Mouse (Mus musculus) heart, embryonic 13.5 days (tissue): Measurements from ENCODE around the gene Fam208a. TPM values are rescaled to one million over a fixed set of nuclear protein-coding genes. Genes with fewer than 3 reads are reported as not detected.

Experiments
- ATAC-seq: fragments of 200-750 bp; cut with Nextera tagmentation; 2 replicates; pipeline ENCODE4 v1.8.0; 2017; ENCODE audit warnings: moderate TSS enrichment; ENCODE audit not compliant: insufficient number of reproducible peaks, low FRiP score, low TSS enrichment; ENCODE audit errors: extremely low read depth
- H3K27ac ChIP-seq: fragments of 300-500 bp; sonication (generic); replicated peaks from 2 replicates; pipeline ENCODE4 v1.5.1; 2015; ENCODE audit warnings: moderate library complexity, mild to moderate bottlenecking, inconsistent platforms
- H3K27me3 ChIP-seq: fragments of 300-500 bp; sonication (generic); replicated peaks from 2 replicates; pipeline ENCODE4 v1.6.1; 2015; ENCODE audit warnings: mild to moderate bottlenecking, inconsistent platforms
- H3K36me3 ChIP-seq: fragments of 300-500 bp; sonication (generic); 2 replicates; pipeline ENCODE4 v1.6.1; 2015; ENCODE audit warnings: mild to moderate bottlenecking, inconsistent platforms
- H3K4me1 ChIP-seq: fragments of 300-500 bp; sonication (generic); 2 replicates; pipeline ENCODE4 v1.6.1; 2015; ENCODE audit warnings: inconsistent platforms
- H3K4me2 ChIP-seq: fragments of 300-500 bp; sonication (generic); 2 replicates; pipeline ENCODE4 v1.6.1; 2015; ENCODE audit warnings: inconsistent platforms, mild to moderate bottlenecking, moderate library complexity
- H3K4me3 ChIP-seq: fragments of 300-500 bp; sonication (generic); 2 replicates; pipeline ENCODE4 v1.5.1; 2015; ENCODE audit warnings: moderate library complexity, mild to moderate bottlenecking, inconsistent platforms
- H3K9ac ChIP-seq: fragments of 300-500 bp; sonication (generic); 2 replicates; pipeline ENCODE4 v1.6.1; 2015; ENCODE audit warnings: inconsistent platforms, mild to moderate bottlenecking, moderate library complexity
- H3K9me3 ChIP-seq: fragments of 300-500 bp; sonication (generic); 2 replicates; pipeline ENCODE4 v1.6.1; 2016; ENCODE audit warnings: inconsistent platforms
- WGBS: fragments of 180-500 bp; shearing (Covaris S2); methylation state at CpG from one replicate; pipeline ENCODE4 v1.1.7; 2015; ENCODE audit warnings: mixed read lengths; 5-methylcytosine and 5-hydroxymethylcytosine counted together
- microRNA-seq: library from miRNA; unstranded; fragments of <30 nt; microRNA quantifications from one replicate; pipeline ENCODE4, GENCODE M21; 2016
- polyA plus RNA-seq: library from polyadenylated mRNA; unstranded; fragments of >200 nt; fragmentation: Nextera tagmentation; extraction: Ambion mirVana; gene quantifications from 2 replicates; pipeline ENCODE4 v1.2.1, GENCODE M21; 2015

Fam208a gene
- polyA plus RNA-seq, 1 experiment from 2014 or later: 8.5 TPM

DNA sequence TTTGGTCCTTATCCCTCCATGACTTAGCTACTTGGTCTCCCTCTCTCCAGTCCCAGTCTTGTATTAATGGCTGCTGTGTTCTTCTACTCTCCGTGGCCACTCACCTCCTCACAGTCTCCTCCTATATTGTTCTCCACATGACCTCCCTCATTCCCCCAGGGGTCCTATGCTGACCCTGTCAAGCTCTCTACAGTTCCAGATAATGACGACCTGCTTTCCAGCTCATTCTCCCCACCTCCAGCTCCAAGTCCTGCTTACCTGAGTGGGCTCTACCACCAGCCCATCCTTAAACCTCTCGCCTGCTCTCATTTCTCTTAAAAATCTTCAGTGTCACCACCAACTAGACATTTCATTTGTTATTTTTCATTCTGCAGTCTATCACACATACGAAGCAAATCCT, 72.5 kb downstream of the Fam208a start:
- ATAC-seq: no peak
- Histone ChIP-seq H3K4me2 (no peak overlapping the region), H3K27me3 (no peaks in the 10 kb centered on the region), H3K4me1 (no peaks in the 10 kb centered on the region), H3K27ac (no peak overlapping the region), H3K4me3 (no peak overlapping the region), H3K36me3 (peaks cover 74% of the 10 kb centered on the region), H3K9me3 (no peaks in the 10 kb centered on the region), H3K9ac (no peak overlapping the region)
- 76% methylated on average over 4 of the region's 4 CpGs for WGBS

DNA sequence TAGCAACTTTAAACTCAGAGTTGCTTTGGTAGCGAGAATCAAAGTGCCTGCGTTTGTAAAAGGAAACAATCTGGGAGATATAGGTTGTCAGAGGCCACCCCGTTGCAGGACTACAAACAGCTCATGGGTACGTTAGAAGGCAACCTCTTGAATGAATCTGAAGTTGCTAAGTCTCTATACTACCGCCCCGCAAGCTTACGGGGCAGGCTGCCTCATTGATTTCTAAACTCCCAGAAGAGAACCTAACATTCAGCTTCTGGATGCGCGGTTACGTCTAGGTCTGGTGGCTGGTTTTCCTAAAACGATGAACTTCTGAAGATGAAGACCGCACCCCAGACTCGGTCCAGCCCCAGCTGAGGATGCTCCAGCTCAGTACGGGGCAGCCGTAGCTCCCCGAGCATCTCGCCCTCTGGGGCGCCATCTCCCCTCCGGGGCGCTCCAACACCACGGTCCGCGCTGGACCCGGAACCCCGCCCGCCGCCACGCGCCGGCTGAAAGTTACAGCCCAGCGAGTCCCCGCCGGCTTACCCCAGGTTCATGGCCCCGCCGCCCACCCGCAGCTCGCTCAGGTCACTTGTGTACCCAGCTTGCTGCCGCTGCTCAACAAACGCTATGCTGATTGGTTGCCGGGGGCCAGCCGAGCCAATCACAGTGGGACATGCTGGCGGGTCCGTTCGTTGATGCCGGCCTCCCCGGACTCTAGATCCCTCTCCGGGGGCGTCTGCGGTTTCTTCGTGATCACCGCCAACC, 79.4 kb downstream of the Fam208a start, which contains the start of gene Ccdc66:
Ccdc66 (minus strand) TSS at position 567 of the 750 bp plus-strand sequence.
- peak; percentile 86 for ATAC-seq
- H3K4me2 ChIP-seq: peak within 1 kb of the TSS; percentile 73
- H3K9ac ChIP-seq: peak within 1 kb of the TSS; percentile 86
- WGBS: under 1% methylated on average over 51 of the region's 51 CpGs
- H3K36me3 ChIP-seq: peaks cover 19% of the 10 kb centered on the region
- H3K27ac ChIP-seq: peak within 1 kb of the TSS; percentile 64
- peak within 1 kb of the TSS; percentile 90 for H3K4me3 ChIP-seq
- H3K9me3 ChIP-seq: no peaks in the 10 kb centered on the region
- H3K27me3 ChIP-seq: no peaks in the 10 kb centered on the region
- peaks cover 16% of the 10 kb centered on the region for H3K4me1 ChIP-seq

DNA sequence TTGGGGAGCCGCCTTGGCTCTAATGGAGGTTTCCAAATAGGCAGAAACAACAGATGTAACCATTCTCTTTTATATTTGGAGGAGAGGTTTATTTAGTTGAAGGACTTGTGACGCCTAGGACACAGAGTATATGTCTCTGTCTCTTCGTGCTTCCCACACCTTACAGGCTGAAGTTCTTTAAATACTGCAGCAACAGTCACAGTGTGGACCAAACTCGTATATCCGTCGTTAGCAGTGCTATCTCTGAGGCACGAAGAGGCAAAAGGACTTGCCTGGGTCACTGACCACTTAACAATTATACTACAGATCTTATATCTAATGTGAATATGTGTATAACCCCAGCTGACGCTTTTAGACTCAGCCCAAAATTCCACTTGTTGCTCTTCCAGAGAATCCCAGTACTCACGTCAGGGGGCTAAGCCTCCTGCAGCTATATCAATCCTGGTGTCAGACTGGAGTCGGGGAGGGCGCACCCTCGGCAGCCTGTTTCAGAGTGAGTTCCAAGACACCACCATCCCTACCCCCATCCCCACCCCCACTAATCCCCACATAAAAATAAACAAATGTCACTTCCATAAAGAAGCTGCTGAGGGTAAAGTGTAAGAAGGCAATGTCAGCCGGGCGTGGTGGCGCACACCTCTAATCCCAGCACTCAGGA, 80.1 kb downstream of the Fam208a start:
- Histone ChIP-seq H3K9me3 (no peaks in the 10 kb centered on the region), H3K4me2 (peak overlapping the region; percentile 73), H3K36me3 (peaks cover 19% of the 10 kb centered on the region), H3K4me1 (peaks cover 16% of the 10 kb centered on the region), H3K27me3 (no peaks in the 10 kb centered on the region), H3K9ac (peak overlapping the region; percentile 86), H3K27ac (peak overlapping the region; percentile 64), H3K4me3 (peak overlapping the region; percentile 90)
- 22% methylated on average over 15 of the region's 15 CpGs for WGBS
- ATAC-seq: no peak

- Histone ChIP-seq H3K27ac (no peak overlapping the region), H3K9me3 (peaks cover 16% of the 10 kb centered on the region; the same call in 1 of the 2 replicates), H3K4me2 (no peak overlapping the region), H3K4me1 (no peaks in the 10 kb centered on the region), H3K4me3 (no peak overlapping the region), H3K9ac (no peak overlapping the region), H3K27me3 (no peaks in the 10 kb centered on the region), H3K36me3 (no peaks in the 10 kb centered on the region)
- no peak for ATAC-seq
Observed at GRCm38 (mm10) chr14:27524541-27524940, 95.9 kb downstream of the Fam208a start.

Small RNA genes lying within 50 kb of the gene (microRNA-seq; reads per million reads assigned to microRNA genes)
- gene Gm23633: not detected

Other genes starting within 250 kb of the Fam208a start
- 7.6 and 9.1 TPM in 2 replicates for gene Ccdc66, start 79.6 kb downstream of the Fam208a start, polyA plus RNA-seq
- 2.4 and 2.7 TPM in 2 replicates for gene Erc2, start 193.6 kb downstream of the Fam208a start, polyA plus RNA-seq